Mouse (Mus musculus): ENCODE results near the gene Trmt10a. TPM values are rescaled to one million over a fixed set of nuclear protein-coding genes. Genes with fewer than 3 reads are reported as not detected.

Trmt10a gene
- 10.1 and 11.8 TPM in 2 replicates for total RNA-seq (2021)
- long read RNA-seq, full-length matches to known transcripts, result 7 of 17 reads
- long read RNA-seq, partial matches to known transcripts, result 1 of 17 reads
- long read RNA-seq, other reads (novel, unspliced or antisense), result 9 of 17 reads

DNA sequence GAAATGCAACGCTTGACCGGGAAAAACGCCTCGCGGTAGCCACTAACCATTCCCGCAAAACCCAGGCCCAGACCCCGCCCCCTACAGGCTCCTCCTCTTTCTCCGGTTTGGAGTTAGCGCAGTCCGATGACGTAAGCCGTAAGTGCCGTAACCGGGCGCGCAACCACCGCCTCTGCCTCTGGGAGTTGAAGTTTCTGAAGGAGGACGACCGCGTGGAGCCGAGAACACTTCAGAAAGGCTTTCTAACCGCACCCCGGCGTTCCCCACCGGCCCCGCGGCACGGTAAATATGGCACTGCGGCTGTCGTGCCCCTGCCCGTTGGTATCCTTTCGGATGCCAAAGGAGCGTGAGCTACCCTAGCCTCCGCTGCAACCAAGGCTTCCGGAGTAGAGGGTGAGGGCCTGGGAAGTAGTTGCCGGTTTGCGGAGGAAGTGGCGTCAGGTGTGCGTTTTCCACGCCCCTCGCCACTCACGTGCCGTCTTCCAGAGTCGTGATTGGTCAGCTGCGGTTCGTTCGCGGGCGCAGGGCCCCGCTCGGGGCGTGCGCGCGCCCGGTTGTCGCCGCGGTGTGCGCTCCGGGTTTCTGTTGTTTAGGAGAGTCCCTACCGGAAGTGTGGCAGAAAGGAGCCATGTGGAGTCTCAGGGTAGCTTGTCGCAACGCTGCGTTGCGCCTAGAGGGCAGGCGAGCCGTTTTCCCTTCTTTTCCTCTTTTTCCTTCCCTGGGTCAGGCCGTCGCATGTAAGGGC lies at the start of gene Trmt10a:
Gene Trmt10a, plus strand, starts transcription at position 134 of the 745 bp plus-strand sequence.
- DNase-seq, result peak; percentile 97

DNA sequence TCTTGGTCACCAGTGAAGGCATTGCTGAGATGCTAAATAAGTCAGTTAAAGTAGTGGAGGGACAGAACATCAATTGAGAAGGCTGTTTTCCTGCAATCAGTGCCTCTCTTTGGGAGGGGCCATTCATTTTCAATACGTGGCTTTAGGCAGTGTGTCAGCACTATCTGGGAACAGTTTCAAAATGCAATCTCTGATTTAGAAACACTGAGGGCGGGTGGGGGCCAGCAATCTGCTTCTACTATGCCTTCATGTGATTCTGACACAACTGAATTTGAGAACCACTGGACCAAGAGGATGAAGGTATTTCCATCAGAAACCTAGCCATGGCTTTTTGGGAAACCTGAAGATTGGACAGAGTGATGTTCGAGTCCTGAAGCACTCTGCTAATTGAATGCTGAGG lies 47.9 kb upstream of the Trmt10a start:
- no peak for DNase-seq

GRCm38 (mm10) chr3:138095718-138096117 lies 47.5 kb upstream of the Trmt10a start:
- DNase-seq, result no peak

DNA sequence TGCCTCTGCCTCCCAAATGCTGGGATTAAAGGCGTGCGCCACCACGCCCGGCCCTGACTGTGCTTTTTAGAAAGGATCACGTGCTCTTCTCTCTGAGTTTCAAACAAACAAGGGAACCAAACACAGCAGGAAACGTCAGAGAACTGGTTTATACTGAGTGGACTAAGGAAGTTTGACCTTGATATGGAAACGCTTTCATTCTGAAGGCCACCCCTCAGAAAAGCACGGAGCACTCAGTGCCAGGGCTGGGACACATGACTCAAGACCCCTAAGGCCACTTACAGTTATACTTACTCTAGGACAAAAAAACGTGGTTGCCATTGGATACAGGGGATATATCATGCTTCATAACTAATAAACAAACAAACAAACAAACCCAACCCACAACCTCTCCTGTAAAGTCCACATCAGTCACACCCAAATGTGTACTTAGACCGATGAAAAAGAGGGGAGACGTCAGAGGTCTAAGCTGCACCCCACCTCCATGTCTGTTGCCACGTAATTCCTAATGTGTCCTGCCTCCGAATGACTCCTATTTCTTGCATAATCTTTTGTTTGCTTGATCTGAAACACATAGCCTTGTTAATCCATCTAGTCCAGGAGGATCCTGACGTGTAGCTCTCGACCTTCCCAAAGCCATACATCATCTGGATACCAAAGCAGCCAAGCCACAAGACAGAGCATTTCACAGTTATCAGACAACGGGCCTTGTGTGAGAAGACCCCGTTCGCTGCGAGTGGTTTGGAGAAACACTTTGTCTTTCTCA lies 46.8 kb upstream of the Trmt10a start:
- no peak for DNase-seq

- DNase-seq, result no peak
Measured at GRCm38 (mm10) chr3:138097718-138098117, 45.5 kb upstream of the Trmt10a start.

- DNase-seq, result no peak
Measured at GRCm38 (mm10) chr3:138101936-138102335, 41.3 kb upstream of the Trmt10a start.

- DNase-seq, result no peak
Measured at GRCm38 (mm10) chr3:138103690-138104089, 39.6 kb upstream of the Trmt10a start.

DNA sequence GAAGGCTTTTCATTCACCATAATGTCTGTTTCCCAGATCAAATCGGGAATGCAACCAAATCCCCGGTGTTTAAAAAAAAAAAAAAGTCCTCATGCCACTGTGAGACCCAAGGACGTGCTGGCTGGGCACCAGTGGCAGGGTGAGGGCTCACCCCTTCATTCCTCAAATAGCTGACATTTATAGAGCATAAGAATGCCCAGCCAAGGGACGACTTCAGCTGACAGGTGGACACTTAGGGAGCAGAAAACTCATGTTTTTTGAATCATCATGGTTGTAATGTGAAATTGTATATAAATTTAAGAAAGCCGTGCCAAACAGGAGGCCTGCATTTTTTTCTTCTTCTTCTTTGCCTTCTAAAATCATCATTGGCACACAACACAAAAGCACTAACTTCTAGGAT lies 38.2 kb upstream of the Trmt10a start:
- DNase-seq, result peak; percentile 22

DNA sequence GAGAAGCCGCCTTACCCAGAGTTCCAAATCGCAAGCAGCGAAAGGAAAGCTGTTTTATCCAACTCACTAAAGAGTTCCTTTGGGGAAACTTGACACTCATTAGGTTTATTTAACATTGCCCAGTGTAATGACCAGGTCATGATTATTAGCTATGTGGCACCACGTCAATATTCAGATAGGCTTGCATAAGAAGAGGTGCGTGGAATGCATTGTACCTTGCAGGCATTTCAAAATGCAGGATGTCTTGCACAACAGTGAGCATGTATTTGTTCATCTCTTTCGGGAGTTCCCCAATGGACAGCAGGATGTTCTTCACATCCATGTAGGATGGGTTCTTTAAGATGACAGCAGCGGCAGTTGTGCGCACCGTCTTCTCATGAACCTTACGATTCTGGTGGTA lies 36.4 kb upstream of the Trmt10a start:
- DNase-seq, result no peak

DNA sequence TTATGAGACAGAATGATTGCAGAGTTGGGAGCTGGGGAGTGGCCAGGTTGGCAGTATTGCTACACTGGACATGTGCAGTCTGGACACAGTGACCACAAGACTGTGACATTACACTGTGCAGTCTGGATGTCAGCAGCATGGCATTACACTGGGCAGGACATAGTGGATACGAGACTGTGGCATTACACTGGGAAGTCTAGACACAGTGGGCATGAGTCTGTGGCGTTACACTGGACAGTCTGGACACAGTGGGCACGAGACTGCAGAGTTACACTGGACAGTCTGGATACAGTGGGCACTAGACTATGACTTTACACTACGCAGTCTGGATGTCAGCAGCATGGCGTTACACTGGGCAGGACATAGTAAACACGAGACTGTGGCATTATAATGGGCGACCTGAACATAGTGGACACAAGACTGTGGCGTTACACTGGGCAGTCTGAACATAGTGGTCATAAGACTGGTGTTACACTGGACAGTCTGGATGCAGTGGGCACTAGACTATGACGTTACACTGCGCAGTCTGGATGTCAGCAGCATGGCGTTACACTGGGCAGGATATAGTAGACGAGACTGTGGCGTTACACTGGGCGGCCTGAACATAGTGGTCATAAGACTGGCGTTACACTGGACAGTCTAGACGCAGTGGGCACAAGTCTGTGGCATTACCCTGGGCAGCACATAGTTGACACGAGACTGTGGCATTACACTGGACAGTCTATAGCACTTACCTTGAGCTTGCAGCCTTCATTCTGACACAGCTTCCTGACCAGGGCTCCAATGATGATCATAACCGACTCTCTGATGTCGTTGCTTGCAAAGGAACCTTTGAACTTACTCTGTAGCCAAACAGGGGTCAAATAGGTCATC lies 32.1 kb upstream of the Trmt10a start:
- DNase-seq, result no peak

GRCm38 (mm10) chr3:138114106-138114505 lies 29.1 kb upstream of the Trmt10a start:
- peak; percentile 14 for DNase-seq

GRCm38 (mm10) chr3:138116871-138117270 lies 26.4 kb upstream of the Trmt10a start:
- no peak for DNase-seq

- DNase-seq, result no peak
Measured at GRCm38 (mm10) chr3:138118392-138118791, 24.9 kb upstream of the Trmt10a start.

DNA sequence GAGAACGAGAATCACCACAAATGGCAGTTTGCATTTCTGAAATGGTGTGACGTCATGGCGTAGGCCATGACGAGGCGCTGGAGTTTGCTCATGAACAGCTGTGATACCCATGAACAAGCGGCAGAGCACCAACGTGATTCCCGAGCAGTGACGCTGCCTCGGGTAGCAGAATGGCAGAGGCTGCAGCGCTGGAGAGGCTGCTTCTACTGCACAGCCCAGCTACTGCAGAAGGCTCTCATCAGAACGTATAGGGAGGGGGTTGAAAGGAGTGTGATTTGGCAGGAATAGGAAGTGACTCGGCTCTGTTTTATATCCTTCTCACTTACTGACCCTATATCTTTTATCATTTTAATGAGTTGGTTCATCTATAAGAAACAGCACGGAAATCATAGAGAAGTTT lies 24.4 kb upstream of the Trmt10a start:
- no peak for DNase-seq

GRCm38 (mm10) chr3:138119444-138120105 lies 23.7 kb upstream of the Trmt10a start:
- no peak for DNase-seq

DNA sequence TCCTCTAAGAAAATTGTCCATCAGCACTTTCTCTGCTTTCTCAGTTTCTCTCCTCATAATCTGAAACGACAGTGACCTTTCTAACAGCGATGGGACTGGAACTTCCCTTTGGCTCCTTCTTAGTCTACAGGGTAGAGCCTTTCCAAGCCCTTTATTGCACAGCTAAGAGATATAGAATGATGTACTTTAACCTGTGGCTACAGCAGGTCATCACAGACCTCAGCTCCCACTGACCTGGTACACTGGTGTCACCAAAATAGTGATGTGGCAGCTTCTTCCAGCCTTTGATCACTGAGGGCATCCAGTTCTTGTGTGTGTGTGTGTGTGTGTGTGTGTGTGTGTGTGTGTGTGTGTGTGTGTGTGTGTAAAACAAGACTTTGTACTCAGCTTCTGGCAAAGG lies 21.8 kb upstream of the Trmt10a start:
- no peak for DNase-seq

DNA sequence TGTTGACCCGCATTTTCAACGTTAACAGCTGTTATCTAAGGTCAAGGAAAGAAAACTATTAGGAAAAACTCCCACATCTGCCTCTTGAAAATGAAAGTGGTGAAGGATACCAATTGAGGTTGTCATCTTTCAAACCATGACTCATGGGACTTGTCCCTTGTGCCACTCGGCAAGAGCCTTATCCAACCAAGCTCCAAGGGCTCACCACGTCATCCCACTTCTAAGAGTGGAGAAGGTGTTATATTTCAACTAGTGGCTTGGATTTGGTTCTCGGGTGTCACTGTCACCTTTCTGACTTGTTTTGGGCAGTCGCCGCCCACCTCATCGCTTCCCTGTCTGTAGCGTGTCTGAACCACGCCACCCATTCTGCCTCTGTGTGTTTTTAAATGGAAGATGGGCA lies 19.4 kb upstream of the Trmt10a start:
- DNase-seq, result no peak

GRCm38 (mm10) chr3:138129110-138129509 lies 14.1 kb upstream of the Trmt10a start:
- no peak for DNase-seq

DNA sequence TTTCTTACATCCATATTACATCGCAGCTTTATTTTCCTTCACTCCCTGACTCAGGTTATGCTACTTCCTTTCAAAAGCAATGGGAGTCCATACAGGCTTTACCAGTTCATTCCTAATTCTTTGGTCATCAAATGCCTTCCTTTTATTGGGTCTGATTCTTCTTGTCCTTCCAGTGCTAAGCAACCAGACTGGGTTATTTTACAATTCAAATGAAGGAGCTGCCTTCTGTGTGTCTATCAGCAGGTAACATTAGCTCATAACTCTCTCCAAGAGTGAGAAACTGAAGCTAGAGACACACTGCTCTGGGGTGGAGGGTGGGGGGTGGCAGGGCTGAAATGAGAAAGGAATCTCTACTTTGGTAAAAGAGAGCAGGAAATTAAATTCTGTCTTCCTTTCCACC lies 12.6 kb upstream of the Trmt10a start:
- DNase-seq, result no peak

- no peak for DNase-seq
Measured at GRCm38 (mm10) chr3:138131168-138131567, 12.1 kb upstream of the Trmt10a start.

DNA sequence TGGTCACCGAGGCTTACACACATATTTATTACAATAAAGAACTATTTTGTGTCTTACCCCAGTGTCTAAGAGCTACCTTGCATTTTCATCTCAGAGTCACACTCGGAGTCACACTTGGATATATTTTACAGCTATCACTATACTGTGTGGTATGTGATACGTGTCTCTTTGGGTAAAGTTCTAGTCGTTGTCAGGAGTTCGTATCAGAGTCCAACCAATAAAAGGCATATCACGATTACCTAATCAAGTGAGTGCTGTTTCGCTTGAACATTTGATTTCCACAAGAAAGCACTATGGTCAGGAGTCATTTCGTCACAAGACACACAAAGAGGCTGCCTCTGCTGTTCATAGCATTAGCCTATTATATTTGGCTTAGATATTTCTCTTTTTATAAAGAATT lies 9.8 kb upstream of the Trmt10a start:
- no peak for DNase-seq

DNA sequence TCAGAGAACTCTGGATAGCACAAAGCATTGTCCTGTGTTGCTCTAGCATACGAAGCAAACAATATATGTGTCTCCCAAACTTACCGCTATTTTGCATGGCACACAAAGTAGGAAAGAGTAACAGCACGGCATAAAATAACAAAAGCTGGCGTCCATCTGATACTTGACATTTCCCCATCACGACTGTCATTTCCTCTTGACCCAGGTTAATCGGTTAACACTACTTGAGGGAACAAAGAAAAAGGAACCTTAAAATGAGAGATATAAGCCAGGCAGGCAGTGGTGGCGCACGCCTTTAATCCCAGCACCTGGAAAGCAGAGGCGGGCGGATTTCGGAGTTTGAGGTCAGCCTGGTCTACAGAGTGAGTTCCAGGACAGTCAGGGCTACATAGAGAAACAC lies 9.3 kb upstream of the Trmt10a start:
- no peak for DNase-seq

Data from adrenal gland, postnatal 25 days (tissue).